Mouse (Mus musculus) spleen, postnatal 36 days (tissue): ENCODE measurements at regions not wholly inside any gene's neighbourhood (a gene's known extent, or its start where the extent isn't known, plus 50 kb on each side); places are given as distances from the start of the nearest gene placed in this dataset.

ENCODE experiments used
- DNase-seq, 2 experiments: peaks; one replicate each; pipeline ENCODE4 v3.0.0; 2022; ENCODE audit warnings: low spot score in 2 of 2, mixed read lengths in 1 of 2

- no peak for DNase-seq
These were observed 248.3 kb downstream of the Emp1 start for GRCm38 (mm10) chr6:135610504-135611096.

GRCm38 (mm10) chr6:135627928-135628327, 265.6 kb downstream of the Emp1 start:
- no peak for DNase-seq

GRCm38 (mm10) chr6:135629236-135629635, 266.9 kb downstream of the Emp1 start:
- no peak for DNase-seq

GRCm38 (mm10) chr6:135632671-135633070, 270.3 kb downstream of the Emp1 start:
- no peak for DNase-seq

GRCm38 (mm10) chr6:135636648-135637047, 274.3 kb downstream of the Emp1 start:
- no peak for DNase-seq

- DNase-seq, result no peak
These were observed 280.4 kb downstream of the Emp1 start for GRCm38 (mm10) chr6:135642711-135643110.

- no peak for DNase-seq
These were observed 283.8 kb downstream of the Emp1 start for GRCm38 (mm10) chr6:135646177-135646576.

- no peak for DNase-seq
These were observed 290.7 kb downstream of the Emp1 start for GRCm38 (mm10) chr6:135653002-135653401.

- DNase-seq, result no peak
These were observed 300.0 kb downstream of the Emp1 start for GRCm38 (mm10) chr6:135662386-135662785.

GRCm38 (mm10) chr6:135662801-135663537, 300.6 kb downstream of the Emp1 start:
- DNase-seq, result no peak
